Mouse (Mus musculus): ENCODE measurements around the gene Prickle1.

- TF ChIP-seq CTCF (IDR thresholded peaks at IDR 0.05; ENCODE audit: insufficient read depth, low read length) (no peak), POLR2A (IDR thresholded peaks at IDR 0.05; ENCODE audit: borderline replicate concordance, extremely low read depth, low read depth, low read length) (0 out of 2 replicates have a peak, but pooled peaks have one; percentile 13)
These were observed 598 bp downstream of the Prickle1 start for GRCm38 (mm10) chr15:93594888-93595698.

Data from lung, adult 2 months (tissue).